Mouse (Mus musculus): ENCODE measurements around the gene Ebf1. TPM values are rescaled to one million over a fixed set of nuclear protein-coding genes. Genes with fewer than 3 reads are reported as not detected.
"Not testable (repeated sequence)": the region's sequence is repeated elsewhere in the genome, so short reads cannot be mapped to it uniquely, and the experiment has no call there.

The Ebf1 gene
- polyA plus RNA-seq (2014; fragmentation: Nextera tagmentation; extraction: Ambion mirVana): 14.5 and 16.1 TPM in 2 replicates

DNA sequence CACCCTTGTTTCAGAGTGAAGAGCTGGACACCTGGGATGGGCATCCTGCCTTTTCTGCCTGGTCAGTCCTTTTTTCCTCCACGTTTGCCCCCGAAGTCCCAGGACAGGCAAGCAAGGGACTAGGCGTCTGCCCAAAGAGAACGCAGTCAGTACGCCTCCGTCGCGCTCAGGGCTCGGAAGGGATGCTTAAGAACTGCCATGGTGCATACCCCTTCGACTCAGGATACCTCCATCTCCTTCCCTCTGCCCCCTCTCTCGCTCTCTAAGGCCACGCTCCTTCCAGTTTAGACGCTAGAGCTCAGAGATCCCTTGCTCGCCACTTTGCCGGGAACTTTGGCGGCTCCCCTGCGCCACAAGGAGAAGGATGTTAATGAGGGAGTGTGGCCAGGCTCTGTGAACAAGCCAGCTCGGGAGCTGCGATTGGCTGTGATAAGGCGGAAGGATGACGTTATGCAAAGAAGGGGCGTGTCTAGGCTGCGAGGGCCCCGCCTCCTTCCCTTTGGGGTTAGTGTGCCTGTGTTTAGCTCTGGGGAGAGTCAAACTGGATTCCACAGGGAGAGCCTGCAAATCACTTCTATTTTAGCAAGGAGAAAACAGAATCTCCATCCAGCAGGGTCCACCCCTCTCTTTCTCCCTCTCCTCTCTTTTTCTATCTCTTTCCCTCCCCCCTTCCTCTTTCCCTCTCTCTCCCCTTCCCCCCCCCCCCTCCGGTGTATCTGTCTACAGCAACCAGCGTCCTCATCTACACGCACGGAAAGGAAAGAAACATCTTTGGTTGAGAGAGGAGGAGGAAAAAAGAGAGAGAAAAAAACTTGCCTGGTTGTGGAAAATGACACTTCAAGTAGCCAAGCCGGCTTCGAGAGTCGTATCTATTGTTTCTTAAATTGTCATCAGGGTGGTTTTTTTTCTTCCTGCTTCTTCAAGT is at the start of gene Ebf1:
Ebf1 (plus strand) TSS at position 530 of the 925 bp plus-strand sequence.
- Histone ChIP-seq H3K4me2 (peak within 1 kb of the TSS; percentile 92), H3K4me3 (ENCODE audit: low read depth, low read length) (peak within 1 kb of the TSS; percentile 50), H3K36me3 (ENCODE audit: control insufficient read depth, insufficient read depth, low read length) (0 out of 2 replicates have a peak, but pooled peaks cover 2% of the 10 kb centered on the region), H3K4me1 (ENCODE audit: control insufficient read depth, insufficient read depth, low read length) (peaks cover 16% of the 10 kb centered on the region), H3K27me3 (ENCODE audit: control insufficient read depth, insufficient read depth, low read length) (peaks cover 55% of the 10 kb centered on the region), H3K9me3 (replicated peaks; ENCODE audit: control insufficient read depth, low read length) (no peaks in the 10 kb centered on the region), H3K27ac (ENCODE audit: low read depth, low read length) (peak within 1 kb of the TSS; percentile 80), H3K9ac (ENCODE audit: low read depth, low read length) (peak within 1 kb of the TSS; percentile 68)
- under 1% methylated on average over 31 of the region's 31 CpGs for WGBS (ENCODE audit: insufficient replicate concordance)
- peak; percentile 90 for ATAC-seq (replicated peaks; ENCODE audit: insufficient number of reproducible peaks, low FRiP score, low TSS enrichment)

DNA sequence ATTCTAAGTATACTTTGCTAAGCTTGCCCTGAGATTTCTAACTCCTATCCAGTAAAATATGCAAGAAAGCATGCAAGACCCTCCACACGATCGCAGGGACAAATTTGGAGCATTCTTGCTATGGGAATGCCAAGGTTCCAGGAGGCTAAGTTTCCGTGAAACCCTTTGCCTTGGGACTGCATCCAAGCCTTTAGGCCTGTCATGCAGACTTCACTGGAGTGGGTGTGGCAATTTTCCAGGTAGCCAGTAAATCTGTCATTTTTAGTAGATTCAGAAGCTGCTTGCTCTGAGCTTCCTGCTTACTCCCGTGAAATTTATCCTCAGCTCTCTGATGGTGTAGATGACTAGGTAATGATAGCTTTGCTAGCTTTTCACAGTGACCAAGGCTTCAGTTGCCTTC is 46.8 kb upstream of the Ebf1 start:
- not testable (repeated sequence) for H3K27me3 ChIP-seq (ENCODE audit: control insufficient read depth, insufficient read depth, low read length); H3K4me1 ChIP-seq (ENCODE audit: control insufficient read depth, insufficient read depth, low read length); H3K27ac ChIP-seq (ENCODE audit: low read depth, low read length); H3K4me2 ChIP-seq; H3K9me3 ChIP-seq (replicated peaks; ENCODE audit: control insufficient read depth, low read length); ATAC-seq (replicated peaks; ENCODE audit: insufficient number of reproducible peaks, low FRiP score, low TSS enrichment); H3K4me3 ChIP-seq (ENCODE audit: low read depth, low read length); H3K9ac ChIP-seq (ENCODE audit: low read depth, low read length)
- H3K36me3 ChIP-seq (ENCODE audit: control insufficient read depth, insufficient read depth, low read length): peaks cover 10% of the 10 kb centered on the region
- 88% methylated on average over 4 of the region's 4 CpGs for WGBS (ENCODE audit: insufficient replicate concordance)

DNA sequence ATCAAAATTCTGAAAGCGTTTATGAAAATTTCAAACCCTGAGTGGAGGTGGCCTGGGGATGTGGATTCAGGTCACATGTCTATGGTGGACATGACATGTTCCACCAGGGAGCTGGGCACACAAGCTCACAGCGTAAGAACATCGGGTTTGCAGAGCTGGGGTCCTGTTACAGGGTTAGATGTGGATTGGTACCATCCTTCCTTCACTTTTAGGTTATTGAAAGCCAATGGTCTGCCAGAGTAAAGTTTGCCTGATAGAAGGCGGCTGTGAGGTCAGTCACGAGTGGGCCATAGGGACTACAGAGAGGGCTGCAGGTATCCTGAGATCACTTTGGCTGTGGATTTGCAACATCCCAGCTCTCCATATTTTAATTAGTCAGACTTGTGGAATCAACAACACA is 44.3 kb upstream of the Ebf1 start:
- no peaks in the 10 kb centered on the region for H3K36me3 ChIP-seq (ENCODE audit: control insufficient read depth, insufficient read depth, low read length)
- H3K27ac ChIP-seq (ENCODE audit: low read depth, low read length): no peak overlapping the region
- H3K4me2 ChIP-seq: no peak overlapping the region
- H3K9ac ChIP-seq (ENCODE audit: low read depth, low read length): no peak overlapping the region
- WGBS (ENCODE audit: insufficient replicate concordance): 88% methylated on average over 5 of the region's 5 CpGs
- no peaks in the 10 kb centered on the region for H3K27me3 ChIP-seq (ENCODE audit: control insufficient read depth, insufficient read depth, low read length)
- no peak overlapping the region for H3K4me3 ChIP-seq (ENCODE audit: low read depth, low read length)
- no peak for ATAC-seq (replicated peaks; ENCODE audit: insufficient number of reproducible peaks, low FRiP score, low TSS enrichment)
- H3K9me3 ChIP-seq (replicated peaks; ENCODE audit: control insufficient read depth, low read length): no peaks in the 10 kb centered on the region
- H3K4me1 ChIP-seq (ENCODE audit: control insufficient read depth, insufficient read depth, low read length): no peaks in the 10 kb centered on the region

DNA sequence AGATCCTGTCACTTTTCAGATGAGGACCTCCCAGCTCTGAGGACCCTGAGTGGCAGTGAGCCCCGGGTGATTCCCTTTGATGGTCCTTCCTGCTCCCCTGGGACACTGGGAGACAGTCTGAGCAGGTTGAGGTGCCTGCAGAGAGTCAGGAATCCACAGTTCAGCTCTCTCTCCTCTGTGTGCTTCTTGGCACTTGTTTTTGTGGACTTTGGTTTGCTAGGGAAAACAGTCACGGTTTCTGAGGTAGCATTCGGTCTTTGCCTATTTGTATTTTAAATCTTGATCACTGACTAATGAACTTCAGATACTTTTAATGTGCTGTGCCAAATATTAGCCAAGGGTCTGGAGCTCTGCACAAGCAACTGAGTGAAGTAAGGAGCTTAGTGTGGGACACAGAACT is 43.7 kb upstream of the Ebf1 start:
- Histone ChIP-seq H3K4me1 (ENCODE audit: control insufficient read depth, insufficient read depth, low read length) (no peaks in the 10 kb centered on the region), H3K27ac (ENCODE audit: low read depth, low read length) (no peak overlapping the region), H3K9ac (ENCODE audit: low read depth, low read length) (no peak overlapping the region), H3K9me3 (replicated peaks; ENCODE audit: control insufficient read depth, low read length) (no peaks in the 10 kb centered on the region), H3K36me3 (ENCODE audit: control insufficient read depth, insufficient read depth, low read length) (no peaks in the 10 kb centered on the region), H3K4me3 (ENCODE audit: low read depth, low read length) (no peak overlapping the region), H3K4me2 (no peak overlapping the region), H3K27me3 (ENCODE audit: control insufficient read depth, insufficient read depth, low read length) (no peaks in the 10 kb centered on the region)
- 76% methylated on average over 3 of the region's 3 CpGs for WGBS (ENCODE audit: insufficient replicate concordance)
- ATAC-seq (replicated peaks; ENCODE audit: insufficient number of reproducible peaks, low FRiP score, low TSS enrichment): no peak

DNA sequence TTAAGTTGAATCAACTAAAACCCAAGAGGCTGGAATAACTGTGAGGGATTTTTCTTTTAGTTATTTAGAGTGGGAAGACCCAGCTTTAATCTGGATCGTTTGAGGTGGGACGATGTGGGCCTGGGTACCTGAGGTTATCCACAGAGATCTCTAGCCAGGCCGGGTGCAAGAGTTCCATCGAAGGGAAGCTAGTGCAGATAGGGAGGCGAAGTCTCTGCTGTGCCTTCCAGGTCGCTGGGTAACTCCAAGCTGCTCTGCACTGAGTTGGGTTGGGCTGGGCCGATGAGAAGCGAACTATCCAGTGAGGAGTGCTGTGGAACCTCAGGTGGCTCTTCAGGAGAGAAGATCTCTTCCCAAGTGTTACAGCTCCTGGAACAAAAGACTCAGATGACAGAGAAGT is 42.7 kb upstream of the Ebf1 start:
- H3K36me3 ChIP-seq (ENCODE audit: control insufficient read depth, insufficient read depth, low read length): no peaks in the 10 kb centered on the region
- 0 out of 2 replicates have a peak, but pooled peaks cover under 1% of the 10 kb centered on the region for H3K9me3 ChIP-seq (replicated peaks; ENCODE audit: control insufficient read depth, low read length)
- no peak for ATAC-seq (replicated peaks; ENCODE audit: insufficient number of reproducible peaks, low FRiP score, low TSS enrichment)
- H3K27me3 ChIP-seq (ENCODE audit: control insufficient read depth, insufficient read depth, low read length): no peaks in the 10 kb centered on the region
- H3K4me1 ChIP-seq (ENCODE audit: control insufficient read depth, insufficient read depth, low read length): no peaks in the 10 kb centered on the region
- no peak overlapping the region for H3K27ac ChIP-seq (ENCODE audit: low read depth, low read length)
- H3K4me2 ChIP-seq: no peak overlapping the region
- H3K4me3 ChIP-seq (ENCODE audit: low read depth, low read length): no peak overlapping the region
- no peak overlapping the region for H3K9ac ChIP-seq (ENCODE audit: low read depth, low read length)
- 82% methylated on average over 8 of the region's 8 CpGs for WGBS (ENCODE audit: insufficient replicate concordance)

DNA sequence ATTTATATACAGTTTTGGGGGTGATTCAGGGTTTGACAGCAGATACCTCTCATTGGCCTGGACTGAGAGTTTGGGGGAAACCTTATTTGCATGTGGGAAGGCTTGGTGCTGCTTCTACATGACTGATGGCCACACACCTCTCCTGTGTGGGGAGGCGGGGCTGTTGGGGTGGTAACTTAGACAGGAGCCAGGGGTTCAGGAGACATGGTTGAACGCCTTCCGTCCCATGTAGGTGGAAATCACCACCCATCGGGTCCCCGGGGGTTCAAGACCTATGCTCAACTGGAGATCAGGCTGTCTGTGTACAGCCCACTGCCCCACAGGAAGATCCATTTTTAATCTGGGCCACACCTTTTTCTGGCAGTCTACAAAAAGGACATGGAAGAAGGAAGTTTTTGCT is 42.3 kb upstream of the Ebf1 start:
- WGBS (ENCODE audit: insufficient replicate concordance): 90% methylated on average over 5 of the region's 5 CpGs
- Histone ChIP-seq H3K9ac (ENCODE audit: low read depth, low read length) (no peak overlapping the region), H3K4me1 (ENCODE audit: control insufficient read depth, insufficient read depth, low read length) (no peaks in the 10 kb centered on the region), H3K36me3 (ENCODE audit: control insufficient read depth, insufficient read depth, low read length) (no peaks in the 10 kb centered on the region), H3K27me3 (ENCODE audit: control insufficient read depth, insufficient read depth, low read length) (no peaks in the 10 kb centered on the region), H3K27ac (ENCODE audit: low read depth, low read length) (no peak overlapping the region), H3K4me3 (ENCODE audit: low read depth, low read length) (no peak overlapping the region), H3K9me3 (replicated peaks; ENCODE audit: control insufficient read depth, low read length) (0 out of 2 replicates have a peak, but pooled peaks cover 2% of the 10 kb centered on the region), H3K4me2 (no peak overlapping the region)
- ATAC-seq (replicated peaks; ENCODE audit: insufficient number of reproducible peaks, low FRiP score, low TSS enrichment): no peak

DNA sequence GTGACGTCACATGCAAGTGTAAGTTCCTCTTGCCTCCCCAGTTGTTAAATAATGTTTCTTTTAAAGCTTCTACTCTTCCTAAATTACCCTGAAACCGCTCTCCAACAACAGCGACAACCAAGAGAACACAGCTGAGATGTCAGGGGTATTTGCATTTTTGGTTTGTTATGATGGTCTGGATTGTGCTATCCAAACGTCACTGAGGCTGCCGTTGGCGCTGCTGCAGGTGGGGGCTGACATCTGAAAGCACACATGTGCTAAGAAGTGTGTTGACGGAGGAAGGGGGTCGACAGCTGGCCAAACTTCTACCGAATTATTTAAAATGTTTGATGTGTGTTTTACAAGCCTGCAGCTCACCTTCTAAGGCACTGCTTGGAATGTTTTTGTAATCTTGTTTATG is 39.2 kb upstream of the Ebf1 start:
- no peaks in the 10 kb centered on the region for H3K36me3 ChIP-seq (ENCODE audit: control insufficient read depth, insufficient read depth, low read length)
- no peak overlapping the region for H3K4me3 ChIP-seq (ENCODE audit: low read depth, low read length)
- no peaks in the 10 kb centered on the region for H3K27me3 ChIP-seq (ENCODE audit: control insufficient read depth, insufficient read depth, low read length)
- H3K9ac ChIP-seq (ENCODE audit: low read depth, low read length): no peak overlapping the region
- no peak overlapping the region for H3K27ac ChIP-seq (ENCODE audit: low read depth, low read length)
- ATAC-seq (replicated peaks; ENCODE audit: insufficient number of reproducible peaks, low FRiP score, low TSS enrichment): no peak
- no peaks in the 10 kb centered on the region; the same call in 1 of the 2 replicates for H3K4me1 ChIP-seq (ENCODE audit: control insufficient read depth, insufficient read depth, low read length)
- WGBS (ENCODE audit: insufficient replicate concordance): 80% methylated on average over 9 of the region's 9 CpGs
- H3K4me2 ChIP-seq: no peak overlapping the region
- H3K9me3 ChIP-seq (replicated peaks; ENCODE audit: control insufficient read depth, low read length): 0 out of 2 replicates have a peak, but pooled peaks cover 2% of the 10 kb centered on the region

DNA sequence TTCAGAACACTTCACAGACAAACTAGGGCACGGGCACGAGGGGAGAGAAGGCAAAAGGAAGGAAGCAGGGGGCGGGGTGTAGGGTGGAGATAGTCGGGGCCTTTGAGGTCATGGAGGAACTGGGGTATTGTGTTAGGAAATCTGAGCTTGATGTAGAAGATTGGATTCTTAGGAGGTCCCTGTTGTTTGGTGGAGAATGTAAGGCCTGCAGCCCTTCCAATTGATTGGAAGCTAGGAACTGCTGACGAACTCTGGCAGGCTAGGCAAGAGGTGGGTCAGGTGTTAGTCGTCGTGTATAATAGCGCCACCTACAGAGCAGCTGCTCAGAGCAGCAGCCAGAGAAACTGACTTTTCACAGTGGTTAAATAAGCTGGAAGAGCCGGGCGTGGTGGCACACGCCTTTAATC is 35.8 kb upstream of the Ebf1 start:
- no peak overlapping the region for H3K9ac ChIP-seq (ENCODE audit: low read depth, low read length)
- H3K27me3 ChIP-seq (ENCODE audit: control insufficient read depth, insufficient read depth, low read length): no peaks in the 10 kb centered on the region
- H3K4me2 ChIP-seq: peak overlapping the region; percentile 3; the same call in 1 of the 2 replicates
- H3K9me3 ChIP-seq (replicated peaks; ENCODE audit: control insufficient read depth, low read length): 0 out of 2 replicates have a peak, but pooled peaks cover 2% of the 10 kb centered on the region
- H3K4me1 ChIP-seq (ENCODE audit: control insufficient read depth, insufficient read depth, low read length): no peaks in the 10 kb centered on the region; the same call in 1 of the 2 replicates
- no peak overlapping the region for H3K27ac ChIP-seq (ENCODE audit: low read depth, low read length)
- H3K4me3 ChIP-seq (ENCODE audit: low read depth, low read length): no peak overlapping the region
- no peaks in the 10 kb centered on the region for H3K36me3 ChIP-seq (ENCODE audit: control insufficient read depth, insufficient read depth, low read length)
- ATAC-seq (replicated peaks; ENCODE audit: insufficient number of reproducible peaks, low FRiP score, low TSS enrichment): no peak
- WGBS (ENCODE audit: insufficient replicate concordance): 25% methylated on average over 11 of the region's 11 CpGs

Measured in heart, embryonic 11.5 days (tissue).